Mouse (Mus musculus) kidney, adult 2 months (tissue): ENCODE results near the gene Olfr1312. TPM values are rescaled to one million over a fixed set of nuclear protein-coding genes. Genes with fewer than 3 reads are reported as not detected.
A peak's percentile ranks its signal among the peaks of the same experiment; 100 is the strongest.
"Not testable (repeated sequence)": the region's sequence is repeated elsewhere in the genome, so short reads cannot be mapped to it uniquely, and the experiment has no call there.

ENCODE experiments used
- DNase-seq: peaks from one replicate; pipeline ENCODE4 v3.0.0; 2021
- H3K27ac ChIP-seq: fragments of 200-500 bp; 2 replicates; pipeline ENCODE4 v1.5.1; 2012; ENCODE audit warnings: low read depth, low read length, control low read depth, inconsistent platforms; ENCODE audit not compliant: insufficient read depth
- H3K27me3 ChIP-seq: fragments of 200-500 bp; replicated peaks from 2 replicates; pipeline ENCODE4 v1.6.1; 2012; ENCODE audit warnings: mild to moderate bottlenecking, moderate library complexity, low read length, inconsistent platforms; ENCODE audit not compliant: control insufficient read depth, insufficient read depth
- H3K36me3 ChIP-seq: fragments of 200-500 bp; 2 replicates; pipeline ENCODE4 v1.6.1; 2012; ENCODE audit warnings: mild to moderate bottlenecking, moderate library complexity, low read length, inconsistent platforms; ENCODE audit not compliant: control insufficient read depth, insufficient read depth
- H3K4me1 ChIP-seq: fragments of 200-500 bp; 2 replicates; pipeline ENCODE4 v1.6.1; 2011; ENCODE audit warnings: low read length; ENCODE audit not compliant: control insufficient read depth, insufficient read depth
- H3K4me3 ChIP-seq: fragments of 200-500 bp; 2 replicates; pipeline ENCODE4 v1.5.1; 2011; ENCODE audit warnings: mild to moderate bottlenecking, low read depth, low read length, control low read depth; ENCODE audit not compliant: insufficient read depth
- CTCF ChIP-seq: fragments of 200-500 bp; conservative IDR thresholded peaks from 2 replicates; pipeline ENCODE4 v1.5.1; 2011; ENCODE audit warnings: low read depth, mild to moderate bottlenecking, control low read depth, low read length, moderate library complexity, mixed read lengths; ENCODE audit not compliant: insufficient read depth, insufficient read length
- POLR2A ChIP-seq: fragments of 200-500 bp; IDR thresholded peaks from one replicate; pipeline ENCODE4 v1.6.1; 2011; ENCODE audit warnings: low read depth, low read length, control low read depth
- WGBS: fragments of 180-500 bp; shearing (Covaris S2); methylation state at CpG from one replicate; pipeline ENCODE4 v1.1.7; 2018; 5-methylcytosine and 5-hydroxymethylcytosine counted together
- polyA plus RNA-seq: library from polyadenylated mRNA; depleted of rRNA; stranded (reverse); fragments of >200 nt; gene quantifications from 2 replicates; pipeline ENCODE4 v1.2.3, GENCODE M21; 2012; rRNA removed

Olfr1312 gene
- not detected in 2 replicates for polyA plus RNA-seq

DNA sequence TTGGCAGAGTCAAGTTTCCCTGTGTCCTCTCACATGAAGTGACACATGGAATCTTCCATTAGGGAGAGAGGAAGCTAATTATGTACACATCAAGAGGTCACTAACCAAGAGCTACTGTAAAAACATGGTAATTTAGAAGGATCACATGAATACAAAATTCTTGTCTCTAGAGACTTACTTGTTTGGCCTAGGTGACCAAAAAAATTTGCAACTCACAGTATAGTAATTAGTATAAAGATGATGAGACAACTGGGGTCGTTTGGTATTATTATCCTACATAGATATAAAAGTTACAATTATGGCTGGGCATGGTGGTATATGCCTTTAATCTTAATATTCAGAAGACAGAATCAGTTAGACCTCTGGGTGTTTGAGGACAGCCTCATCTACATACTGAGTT is at the start of gene Olfr1312:
Gene Olfr1312 (minus strand): TSS at position 101 of the 400 bp plus-strand sequence.
- 30% methylated on average over 1 of the region's 1 CpGs for WGBS

GRCm38 (mm10) chr2:112096681-112097080 is 46.6 kb upstream of the Olfr1312 start, which contains the start of gene Olfr1314:
TSS of gene Olfr1314 (minus strand) at chr2:112096781.
- Histone ChIP-seq H3K36me3 (no peaks in the 10 kb centered on the region), H3K27me3 (no peaks in the 10 kb centered on the region), H3K27ac (no peak within 1 kb of the TSS), H3K4me1 (no peaks in the 10 kb centered on the region), H3K4me3 (no peak within 1 kb of the TSS)
- DNase-seq, result no peak
- TF ChIP-seq CTCF (no peak), POLR2A (no peak)

More for the DNA sequence above, at the start of gene Olfr1312:
- no peaks in the 10 kb centered on the region for H3K27me3 ChIP-seq
- DNase-seq, result no peak
- no peaks in the 10 kb centered on the region for H3K4me1 ChIP-seq
- H3K4me3 ChIP-seq, result no peak within 1 kb of the TSS
- TF ChIP-seq CTCF (no peak), POLR2A (no peak)
- H3K27ac ChIP-seq, result no peak within 1 kb of the TSS
- no peaks in the 10 kb centered on the region for H3K36me3 ChIP-seq

- Histone ChIP-seq H3K4me1 (no peaks in the 10 kb centered on the region), H3K36me3 (no peaks in the 10 kb centered on the region), H3K27me3 (no peaks in the 10 kb centered on the region), H3K27ac (no peak within 1 kb of the TSS), H3K4me3 (no peak within 1 kb of the TSS)
- no peak for DNase-seq
- TF ChIP-seq POLR2A, result no peak
- TF ChIP-seq CTCF, result no peak
These were observed 27.7 kb upstream of the Olfr1312 start, which contains the start of gene Olfr1313 for GRCm38 (mm10) chr2:112077743-112078142. TSS of gene Olfr1313 (minus strand) at chr2:112077843.

GRCm38 (mm10) chr2:112026971-112027370 is 23.1 kb downstream of the Olfr1312 start:
- not testable (repeated sequence) for H3K4me1 ChIP-seq, H3K27ac ChIP-seq, H3K4me3 ChIP-seq, H3K27me3 ChIP-seq, H3K36me3 ChIP-seq
- DNase-seq, result peak; percentile 25
- 35% methylated on average over 6 of the region's 6 CpGs for WGBS

DNA sequence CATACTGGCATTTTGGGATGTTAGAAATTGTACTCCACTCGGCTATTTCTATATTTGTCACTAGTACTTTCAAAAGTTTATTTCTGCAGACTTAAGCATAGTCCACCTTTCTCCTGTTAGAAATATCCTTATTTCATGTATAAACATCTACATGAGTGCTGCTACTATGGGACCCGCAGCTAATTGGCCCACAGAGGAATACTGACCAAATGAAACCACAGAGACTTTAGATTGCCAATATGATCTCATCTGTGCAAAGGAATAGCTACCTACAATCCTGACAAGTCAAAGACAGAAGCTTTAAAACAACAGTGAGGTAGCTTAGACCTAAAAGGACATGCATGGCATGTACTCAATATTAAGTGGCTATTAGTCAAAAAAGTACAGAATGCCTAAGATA is 25.7 kb downstream of the Olfr1312 start, which contains the start of gene Olfr1311:
Gene Olfr1311 (minus strand): TSS at position 101 of the 400 bp plus-strand sequence.
- no peak for DNase-seq
- WGBS, result 87% methylated on average over 2 of the region's 2 CpGs
- Histone ChIP-seq H3K27ac (no peak within 1 kb of the TSS), H3K4me3 (no peak within 1 kb of the TSS), H3K4me1 (no peaks in the 10 kb centered on the region), H3K27me3 (no peaks in the 10 kb centered on the region), H3K36me3 (no peaks in the 10 kb centered on the region)
- TF ChIP-seq POLR2A, result no peak
- no peak for TF ChIP-seq CTCF

GRCm38 (mm10) chr2:112014900-112015299 is 35.1 kb downstream of the Olfr1312 start:
- Histone ChIP-seq H3K27me3 (no peaks in the 10 kb centered on the region), H3K36me3 (no peaks in the 10 kb centered on the region), H3K4me3 (no peak overlapping the region), H3K4me1 (no peaks in the 10 kb centered on the region), H3K27ac (no peak overlapping the region)
- no peak for DNase-seq
- WGBS, result 69% methylated on average over 3 of the region's 3 CpGs
- TF ChIP-seq CTCF (no peak), POLR2A (no peak)

DNA sequence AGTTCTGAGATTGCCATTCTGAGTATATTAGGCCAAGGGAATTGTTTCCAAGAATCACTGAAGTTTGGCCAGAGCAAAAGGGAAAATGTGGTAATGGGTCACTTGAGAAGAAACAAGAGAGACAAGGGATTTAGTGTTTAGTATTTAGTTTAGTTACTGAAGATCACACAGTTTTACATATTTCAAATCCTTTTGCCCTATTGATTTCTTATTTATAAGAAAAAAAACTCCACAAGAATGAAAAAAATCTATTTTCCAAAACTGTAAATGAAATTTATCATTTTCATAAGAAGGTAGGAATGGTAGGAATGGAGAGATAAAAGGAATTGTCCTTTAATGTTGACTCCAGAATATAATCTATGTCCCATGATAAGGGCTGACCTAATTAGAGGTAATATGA is 37.4 kb downstream of the Olfr1312 start, which contains the start of gene Olfr1310:
Gene Olfr1310 (minus strand): TSS at position 101 of the 400 bp plus-strand sequence.
- H3K36me3 ChIP-seq, result no peaks in the 10 kb centered on the region
- no peak for DNase-seq
- no peaks in the 10 kb centered on the region for H3K27me3 ChIP-seq
- no peak within 1 kb of the TSS for H3K4me3 ChIP-seq
- no peaks in the 10 kb centered on the region for H3K4me1 ChIP-seq
- no peak within 1 kb of the TSS for H3K27ac ChIP-seq
- TF ChIP-seq POLR2A, result no peak
- no peak for TF ChIP-seq CTCF
